Mouse (Mus musculus): ENCODE results near the gene Mogs. TPM values are rescaled to one million over a fixed set of nuclear protein-coding genes. Genes with fewer than 3 reads are reported as not detected.

The Mogs gene
- total and polyA plus RNA-seq, 2 experiments from 2014 or later, result 7.9 to 28.1 TPM

- TF ChIP-seq EP300 (IDR thresholded peaks at IDR 0.05; ENCODE audit: low read depth) (no peak), CTCF (IDR thresholded peaks at IDR 0.05; ENCODE audit: low read depth) (no peak)
- WGBS, result 61% methylated on average over 9 of the region's 9 CpGs
- DNase-seq (ENCODE audit: low spot score), result no peak
Observed at GRCm38 (mm10) chr6:83145805-83146204, 30.5 kb downstream of the Mogs start.

GRCm38 (mm10) chr6:83147280-83147679, 32.0 kb downstream of the Mogs start:
- 58% methylated on average over 7 of the region's 7 CpGs for WGBS
- ATAC-seq (ENCODE audit: insufficient read depth, low read depth) (no peak), DNase-seq (ENCODE audit: low spot score) (no peak)
- Histone ChIP-seq H3K27ac (ENCODE audit: low read depth) (no peak overlapping the region), H3K27me3 (ENCODE audit: control insufficient read depth, insufficient read depth, low read length) (no peaks in the 10 kb centered on the region), H3K9ac (replicated peaks; ENCODE audit: low read depth, low read length) (no peak overlapping the region), H3K4me3 (ENCODE audit: low read depth, low read length) (no peak overlapping the region), H3K9me3 (replicated peaks; ENCODE audit: control insufficient read depth, low read length) (no peaks in the 10 kb centered on the region), H3K36me3 (replicated peaks; ENCODE audit: control insufficient read depth, insufficient read depth, low read length) (peaks cover 32% of the 10 kb centered on the region), H3K4me2 (ENCODE audit: low read depth, low read length) (no peak overlapping the region), H3K4me1 (ENCODE audit: control insufficient read depth, insufficient read depth) (peaks cover 6% of the 10 kb centered on the region; the same call in 1 of the 2 replicates)
- TF ChIP-seq EP300 (IDR thresholded peaks at IDR 0.05; ENCODE audit: low read depth) (no peak), CTCF (IDR thresholded peaks at IDR 0.05; ENCODE audit: low read depth) (no peak)

More at GRCm38 (mm10) chr6:83145805-83146204, 30.5 kb downstream of the Mogs start:
- Histone ChIP-seq H3K4me2 (ENCODE audit: low read depth, low read length) (peak overlapping the region; percentile 16; the same call in 1 of the 2 replicates), H3K4me3 (ENCODE audit: low read depth, low read length) (no peak overlapping the region), H3K9me3 (replicated peaks; ENCODE audit: control insufficient read depth, low read length) (no peaks in the 10 kb centered on the region), H3K4me1 (ENCODE audit: control insufficient read depth, insufficient read depth) (peaks cover 18% of the 10 kb centered on the region; the same call in 1 of the 2 replicates), H3K36me3 (replicated peaks; ENCODE audit: control insufficient read depth, insufficient read depth, low read length) (peaks cover 26% of the 10 kb centered on the region), H3K9ac (replicated peaks; ENCODE audit: low read depth, low read length) (no peak overlapping the region; the same call in 1 of the 2 replicates), H3K27ac (ENCODE audit: low read depth) (peak overlapping the region; percentile 52), H3K27me3 (ENCODE audit: control insufficient read depth, insufficient read depth, low read length) (no peaks in the 10 kb centered on the region)
- ATAC-seq (ENCODE audit: insufficient read depth, low read depth), result no peak

GRCm38 (mm10) chr6:83151721-83152120, 36.4 kb downstream of the Mogs start:
- Histone ChIP-seq H3K9ac (replicated peaks; ENCODE audit: low read depth, low read length) (no peak overlapping the region), H3K9me3 (replicated peaks; ENCODE audit: control insufficient read depth, low read length) (no peaks in the 10 kb centered on the region), H3K27me3 (ENCODE audit: control insufficient read depth, insufficient read depth, low read length) (no peaks in the 10 kb centered on the region), H3K36me3 (replicated peaks; ENCODE audit: control insufficient read depth, insufficient read depth, low read length) (peaks cover 36% of the 10 kb centered on the region), H3K4me3 (ENCODE audit: low read depth, low read length) (no peak overlapping the region), H3K27ac (ENCODE audit: low read depth) (no peak overlapping the region), H3K4me1 (ENCODE audit: control insufficient read depth, insufficient read depth) (0 out of 2 replicates have a peak, but pooled peaks cover 4% of the 10 kb centered on the region), H3K4me2 (ENCODE audit: low read depth, low read length) (no peak overlapping the region)
- ATAC-seq (ENCODE audit: insufficient read depth, low read depth) (no peak), DNase-seq (ENCODE audit: low spot score) (no peak)
- TF ChIP-seq CTCF (IDR thresholded peaks at IDR 0.05; ENCODE audit: low read depth) (no peak), EP300 (IDR thresholded peaks at IDR 0.05; ENCODE audit: low read depth) (no peak)
- whole genome bisulfite sequencing, result 41% methylated on average over 8 of the region's 8 CpGs

- H3K4me1 ChIP-seq (ENCODE audit: control insufficient read depth, insufficient read depth), result 0 out of 2 replicates have a peak, but pooled peaks cover 4% of the 10 kb centered on the region
- DNase-seq (ENCODE audit: low spot score) (no peak), ATAC-seq (ENCODE audit: insufficient read depth, low read depth) (no peak)
- H3K27ac ChIP-seq (ENCODE audit: low read depth), result no peak overlapping the region
- H3K27me3 ChIP-seq (ENCODE audit: control insufficient read depth, insufficient read depth, low read length), result no peaks in the 10 kb centered on the region
- WGBS, result 82% methylated on average over 12 of the region's 12 CpGs
- no peaks in the 10 kb centered on the region for H3K9me3 ChIP-seq (replicated peaks; ENCODE audit: control insufficient read depth, low read length)
- no peak overlapping the region for H3K4me2 ChIP-seq (ENCODE audit: low read depth, low read length)
- no peak overlapping the region for H3K9ac ChIP-seq (replicated peaks; ENCODE audit: low read depth, low read length)
- H3K4me3 ChIP-seq (ENCODE audit: low read depth, low read length), result no peak overlapping the region
- H3K36me3 ChIP-seq (replicated peaks; ENCODE audit: control insufficient read depth, insufficient read depth, low read length), result peaks cover 28% of the 10 kb centered on the region; the same call in 1 of the 2 replicates
- TF ChIP-seq CTCF (IDR thresholded peaks at IDR 0.05; ENCODE audit: low read depth) (no peak), EP300 (IDR thresholded peaks at IDR 0.05; ENCODE audit: low read depth) (no peak)
Observed at GRCm38 (mm10) chr6:83153038-83153437, 37.7 kb downstream of the Mogs start.

- DNase-seq (ENCODE audit: low spot score) (no peak), ATAC-seq (ENCODE audit: insufficient read depth, low read depth) (no peak)
- Histone ChIP-seq H3K4me2 (ENCODE audit: low read depth, low read length) (no peak overlapping the region), H3K27ac (ENCODE audit: low read depth) (no peak overlapping the region), H3K4me1 (ENCODE audit: control insufficient read depth, insufficient read depth) (0 out of 2 replicates have a peak, but pooled peaks cover 4% of the 10 kb centered on the region), H3K9ac (replicated peaks; ENCODE audit: low read depth, low read length) (no peak overlapping the region), H3K9me3 (replicated peaks; ENCODE audit: control insufficient read depth, low read length) (no peaks in the 10 kb centered on the region), H3K4me3 (ENCODE audit: low read depth, low read length) (no peak overlapping the region), H3K36me3 (replicated peaks; ENCODE audit: control insufficient read depth, insufficient read depth, low read length) (peaks cover 26% of the 10 kb centered on the region; the same call in 1 of the 2 replicates), H3K27me3 (ENCODE audit: control insufficient read depth, insufficient read depth, low read length) (no peaks in the 10 kb centered on the region)
- TF ChIP-seq EP300 (IDR thresholded peaks at IDR 0.05; ENCODE audit: low read depth) (no peak), CTCF (IDR thresholded peaks at IDR 0.05; ENCODE audit: low read depth) (no peak)
- 62% methylated on average over 5 of the region's 5 CpGs for WGBS
Observed at GRCm38 (mm10) chr6:83153485-83153884, 38.2 kb downstream of the Mogs start.

All from heart, postnatal 0 days (tissue).